Mouse (Mus musculus) C2C12 (cell line): Measurements from ENCODE around the gene Sod3.

Experiments
- CEBPB ChIP-seq: IDR thresholded peaks from one replicate; pipeline ENCODE4 v1.6.1; 2011; ENCODE audit warnings: low read depth, mild to moderate bottlenecking, control low read depth, moderate library complexity
- CTCF ChIP-seq: IDR thresholded peaks from one replicate; pipeline ENCODE4 v1.5.1; 2011; ENCODE audit not compliant: control insufficient read depth, insufficient read depth, insufficient read length
- FOSL1 ChIP-seq: IDR thresholded peaks from one replicate; pipeline ENCODE4 v1.8.0; 2011; ENCODE audit warnings: mild to moderate bottlenecking, low read length; ENCODE audit not compliant: poor library complexity, insufficient read depth, severe bottlenecking
- MAX ChIP-seq: IDR thresholded peaks from one replicate; pipeline ENCODE4 v1.6.1; 2011; ENCODE audit warnings: mild to moderate bottlenecking, control low read depth
- MYOD1 ChIP-seq: IDR thresholded peaks from one replicate; pipeline ENCODE4 v1.6.1; 2011; ENCODE audit warnings: low read depth; ENCODE audit not compliant: control insufficient read depth, insufficient read length
- MYOG ChIP-seq: IDR thresholded peaks from one replicate; pipeline ENCODE4 v1.6.1; 2011; ENCODE audit not compliant: control insufficient read depth, insufficient read length; ENCODE audit errors: extremely low read depth
- USF1 ChIP-seq: IDR thresholded peaks from one replicate; pipeline ENCODE4 v1.6.1; 2011; ENCODE audit warnings: low read depth, mild to moderate bottlenecking, control low read depth, moderate library complexity

- TF ChIP-seq MYOD1 (no peak), MAX (no peak), CTCF (no peak), USF1 (no peak), FOSL1 (no peak), MYOG (no peak), CEBPB (no peak)
Measured at GRCm38 (mm10) chr5:52363468-52364150, at the start of gene Sod3.
